Mouse (Mus musculus): ENCODE measurements around the gene Hist1h2br. TPM values are rescaled to one million over a fixed set of nuclear protein-coding genes. Genes with fewer than 3 reads are reported as not detected.

The Hist1h2br gene
- polyA plus RNA-seq (2015; fragmentation: Illumina TruSeq; extraction: RNeasy Lipid Tissue Mini Kit (QIAGEN cat#74804); ENCODE audit: insufficient read depth, low read depth, low replicate concordance), result 0.76 TPM

DNA sequence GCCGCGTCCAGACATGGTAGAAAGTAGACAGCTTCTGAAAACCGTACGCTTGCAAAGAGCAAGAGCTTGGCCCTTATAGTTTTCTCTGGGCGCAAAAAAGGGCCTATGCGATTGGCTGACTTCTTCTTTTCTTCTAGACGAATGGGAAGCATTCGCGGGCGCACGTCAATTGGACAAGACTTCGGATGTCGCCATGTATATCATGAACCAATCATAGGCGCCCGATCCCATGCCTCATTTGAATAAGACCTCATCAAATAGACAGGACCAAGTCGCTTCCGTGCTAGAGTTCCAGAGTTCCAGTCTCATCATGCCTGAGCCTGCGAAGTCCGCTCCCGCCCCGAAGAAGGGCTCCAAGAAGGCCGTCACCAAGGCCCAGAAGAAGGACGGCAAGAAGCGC is at the start of gene Hist1h2br, which contains the start of gene Hist1h2ap:
Hist1h2br (plus strand) TSS at position 283 of the 400 bp plus-strand sequence.
Hist1h2ap (minus strand) TSS at position 47 of the 400 bp plus-strand sequence.

DNA sequence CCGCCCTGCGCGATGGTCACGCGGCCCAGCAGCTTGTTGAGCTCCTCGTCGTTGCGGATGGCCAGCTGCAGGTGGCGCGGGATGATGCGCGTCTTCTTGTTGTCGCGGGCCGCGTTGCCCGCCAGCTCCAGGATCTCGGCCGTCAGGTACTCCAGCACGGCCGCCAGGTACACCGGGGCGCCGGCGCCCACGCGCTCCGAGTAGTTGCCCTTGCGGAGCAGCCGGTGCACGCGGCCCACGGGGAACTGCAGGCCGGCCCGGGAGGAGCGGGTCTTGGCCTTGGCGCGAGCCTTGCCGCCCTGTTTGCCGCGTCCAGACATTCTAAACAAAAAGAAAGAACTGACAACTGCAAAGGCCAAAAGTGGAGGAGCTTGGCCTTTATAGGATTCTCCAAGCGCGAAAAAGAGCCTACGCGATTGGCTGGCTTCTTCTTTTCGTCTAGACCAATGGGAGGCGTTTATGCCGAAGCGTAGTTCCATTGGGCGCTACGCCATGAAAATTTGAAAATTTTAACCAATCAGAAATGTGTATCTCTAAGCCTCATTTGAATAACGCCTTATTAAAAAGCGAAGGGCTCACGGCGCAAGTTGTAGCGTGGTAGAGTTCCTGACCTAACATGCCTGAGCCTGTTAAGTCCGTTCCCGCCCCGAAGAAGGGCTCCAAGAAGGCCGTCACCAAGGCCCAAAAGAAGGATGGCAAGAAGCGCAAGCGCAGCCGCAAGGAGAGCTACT is 46.5 kb upstream of the Hist1h2br start, which contains the start of the genes Hist1h2an and Hist1h2bp:
Hist1h2an (minus strand) TSS at position 320 of the 731 bp plus-strand sequence.
Hist1h2bp (plus strand) TSS at position 563 of the 731 bp plus-strand sequence.

DNA sequence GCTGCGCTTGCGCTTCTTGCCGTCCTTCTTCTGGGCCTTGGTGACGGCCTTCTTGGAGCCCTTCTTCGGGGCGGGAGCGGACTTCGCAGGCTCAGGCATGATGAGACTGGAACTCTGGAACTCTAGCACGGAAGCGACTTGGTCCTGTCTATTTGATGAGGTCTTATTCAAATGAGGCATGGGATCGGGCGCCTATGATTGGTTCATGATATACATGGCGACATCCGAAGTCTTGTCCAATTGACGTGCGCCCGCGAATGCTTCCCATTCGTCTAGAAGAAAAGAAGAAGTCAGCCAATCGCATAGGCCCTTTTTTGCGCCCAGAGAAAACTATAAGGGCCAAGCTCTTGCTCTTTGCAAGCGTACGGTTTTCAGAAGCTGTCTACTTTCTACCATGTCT is 23.5 kb upstream of the Hist1h2br start, which contains the start of the genes Hist1h2bq and Hist1h2ao:
Hist1h2bq (minus strand) TSS at position 125 of the 400 bp plus-strand sequence.
Hist1h2ao (plus strand) TSS at position 393 of the 400 bp plus-strand sequence.

DNA sequence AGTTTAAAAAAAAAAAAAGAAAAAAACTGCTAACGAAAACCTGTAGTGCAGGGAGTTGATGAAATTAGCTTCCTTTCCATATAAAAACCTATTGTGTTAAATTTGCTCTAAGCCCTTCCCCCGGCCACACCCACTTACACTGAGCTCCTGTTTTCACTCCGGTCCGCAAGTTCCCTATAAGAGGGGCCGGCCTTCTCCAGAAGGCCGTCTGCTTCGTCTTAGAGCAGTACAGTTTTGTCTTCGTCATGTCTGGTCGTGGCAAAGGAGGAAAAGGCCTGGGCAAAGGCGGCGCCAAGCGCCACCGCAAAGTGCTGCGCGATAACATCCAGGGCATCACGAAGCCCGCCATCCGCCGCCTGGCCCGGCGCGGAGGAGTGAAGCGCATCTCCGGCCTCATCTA is 22.0 kb upstream of the Hist1h2br start, which contains the start of gene Hist1h4m:
Hist1h4m (plus strand) TSS at position 208 of the 400 bp plus-strand sequence.

DNA sequence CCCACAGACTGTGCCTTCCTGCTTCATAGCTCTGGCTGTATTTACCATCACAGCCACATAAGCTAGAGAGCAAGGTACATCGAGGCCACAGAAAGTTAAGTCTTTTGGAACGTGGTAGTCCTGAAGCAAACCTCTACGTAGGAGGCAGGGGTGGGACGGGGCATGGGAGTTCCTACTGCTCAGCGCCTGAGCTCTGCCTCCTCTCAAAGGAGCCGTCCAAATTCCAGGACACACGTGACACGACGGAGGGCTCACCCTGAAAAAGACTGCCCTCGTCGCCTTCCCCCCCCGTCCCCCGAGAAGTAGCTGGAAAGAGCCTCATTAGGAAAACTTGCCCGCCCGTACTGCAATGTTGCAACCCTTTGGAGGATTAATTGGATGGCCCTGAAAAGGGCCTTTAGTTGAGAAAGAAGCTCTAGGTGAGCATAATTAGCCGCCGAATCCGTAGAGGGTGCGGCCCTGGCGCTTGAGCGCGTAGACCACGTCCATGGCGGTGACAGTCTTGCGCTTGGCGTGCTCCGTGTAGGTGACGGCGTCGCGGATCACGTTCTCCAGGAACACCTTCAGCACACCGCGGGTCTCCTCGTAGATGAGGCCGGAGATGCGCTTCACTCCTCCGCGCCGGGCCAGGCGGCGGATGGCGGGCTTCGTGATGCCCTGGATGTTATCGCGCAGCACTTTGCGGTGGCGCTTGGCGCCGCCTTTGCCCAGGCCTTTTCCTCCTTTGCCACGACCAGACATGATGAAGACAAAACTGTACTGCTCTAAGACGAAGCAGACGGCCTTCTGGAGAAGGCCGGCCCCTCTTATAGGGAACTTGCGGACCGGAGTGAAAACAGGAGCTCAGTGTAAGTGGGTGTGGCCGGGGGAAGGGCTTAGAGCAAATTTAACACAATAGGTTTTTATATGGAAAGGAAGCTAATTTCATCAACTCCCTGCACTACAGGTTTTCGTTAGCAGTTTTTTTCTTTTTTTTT is 1.8 kb upstream of the Hist1h2br start, which contains the start of gene Hist1h4n:
Hist1h4n (minus strand) TSS at position 779 of the 977 bp plus-strand sequence.

Other genes starting within 250 kb of the Hist1h2br start
- gene Olfr1362, start 219.7 kb upstream of the Hist1h2br start, polyA plus RNA-seq (2015; fragmentation: Illumina TruSeq; extraction: RNeasy Lipid Tissue Mini Kit (QIAGEN cat#74804); ENCODE audit: insufficient read depth, low read depth, low replicate concordance), result not detected
- not detected for gene Olfr11, start 191.2 kb upstream of the Hist1h2br start, polyA plus RNA-seq (2015; fragmentation: Illumina TruSeq; extraction: RNeasy Lipid Tissue Mini Kit (QIAGEN cat#74804); ENCODE audit: insufficient read depth, low read depth, low replicate concordance)
- gene Olfr1361, start 170.4 kb upstream of the Hist1h2br start, polyA plus RNA-seq (2015; fragmentation: Illumina TruSeq; extraction: RNeasy Lipid Tissue Mini Kit (QIAGEN cat#74804); ENCODE audit: insufficient read depth, low read depth, low replicate concordance), result not detected
- gene Olfr1360, start 156.3 kb upstream of the Hist1h2br start, polyA plus RNA-seq (2015; fragmentation: Illumina TruSeq; extraction: RNeasy Lipid Tissue Mini Kit (QIAGEN cat#74804); ENCODE audit: insufficient read depth, low read depth, low replicate concordance), result not detected
- gene Olfr1359, start 135.6 kb upstream of the Hist1h2br start, polyA plus RNA-seq (2015; fragmentation: Illumina TruSeq; extraction: RNeasy Lipid Tissue Mini Kit (QIAGEN cat#74804); ENCODE audit: insufficient read depth, low read depth, low replicate concordance), result not detected
- not detected for gene Hist1h2bl, start 117.6 kb upstream of the Hist1h2br start, polyA plus RNA-seq (2015; fragmentation: Illumina TruSeq; extraction: RNeasy Lipid Tissue Mini Kit (QIAGEN cat#74804); ENCODE audit: insufficient read depth, low read depth, low replicate concordance)
- not detected for gene Hist1h2ai, start 117.3 kb upstream of the Hist1h2br start, polyA plus RNA-seq (2015; fragmentation: Illumina TruSeq; extraction: RNeasy Lipid Tissue Mini Kit (QIAGEN cat#74804); ENCODE audit: insufficient read depth, low read depth, low replicate concordance)
- not detected for gene Hist1h3h, start 116.1 kb upstream of the Hist1h2br start, polyA plus RNA-seq (2015; fragmentation: Illumina TruSeq; extraction: RNeasy Lipid Tissue Mini Kit (QIAGEN cat#74804); ENCODE audit: insufficient read depth, low read depth, low replicate concordance)
- gene Hist1h2bm, start 111.7 kb upstream of the Hist1h2br start, polyA plus RNA-seq (2015; fragmentation: Illumina TruSeq; extraction: RNeasy Lipid Tissue Mini Kit (QIAGEN cat#74804); ENCODE audit: insufficient read depth, low read depth, low replicate concordance), result not detected
- gene Hist1h4j, start 98.7 kb upstream of the Hist1h2br start, polyA plus RNA-seq (2015; fragmentation: Illumina TruSeq; extraction: RNeasy Lipid Tissue Mini Kit (QIAGEN cat#74804); ENCODE audit: insufficient read depth, low read depth, low replicate concordance), result not detected
- not detected for gene Hist1h4k, start 83.2 kb upstream of the Hist1h2br start, polyA plus RNA-seq (2015; fragmentation: Illumina TruSeq; extraction: RNeasy Lipid Tissue Mini Kit (QIAGEN cat#74804); ENCODE audit: insufficient read depth, low read depth, low replicate concordance)
- gene Hist1h2ak, start 79.9 kb upstream of the Hist1h2br start, polyA plus RNA-seq (2015; fragmentation: Illumina TruSeq; extraction: RNeasy Lipid Tissue Mini Kit (QIAGEN cat#74804); ENCODE audit: insufficient read depth, low read depth, low replicate concordance), result not detected
- not detected for gene Hist1h2bn, start 79.6 kb upstream of the Hist1h2br start, polyA plus RNA-seq (2015; fragmentation: Illumina TruSeq; extraction: RNeasy Lipid Tissue Mini Kit (QIAGEN cat#74804); ENCODE audit: insufficient read depth, low read depth, low replicate concordance)
- not detected for gene Hist1h1b, start 53.1 kb upstream of the Hist1h2br start, polyA plus RNA-seq (2015; fragmentation: Illumina TruSeq; extraction: RNeasy Lipid Tissue Mini Kit (QIAGEN cat#74804); ENCODE audit: insufficient read depth, low read depth, low replicate concordance)
- gene Hist1h3i, start 50.4 kb upstream of the Hist1h2br start, polyA plus RNA-seq (2015; fragmentation: Illumina TruSeq; extraction: RNeasy Lipid Tissue Mini Kit (QIAGEN cat#74804); ENCODE audit: insufficient read depth, low read depth, low replicate concordance), result not detected
- not detected for gene Hist1h2an, start 46.5 kb upstream of the Hist1h2br start, polyA plus RNA-seq (2015; fragmentation: Illumina TruSeq; extraction: RNeasy Lipid Tissue Mini Kit (QIAGEN cat#74804); ENCODE audit: insufficient read depth, low read depth, low replicate concordance)
- gene Hist1h2bp, start 46.3 kb upstream of the Hist1h2br start, polyA plus RNA-seq (2015; fragmentation: Illumina TruSeq; extraction: RNeasy Lipid Tissue Mini Kit (QIAGEN cat#74804); ENCODE audit: insufficient read depth, low read depth, low replicate concordance), result not detected
- gene Hist1h2bq, start 23.5 kb upstream of the Hist1h2br start, polyA plus RNA-seq (2015; fragmentation: Illumina TruSeq; extraction: RNeasy Lipid Tissue Mini Kit (QIAGEN cat#74804); ENCODE audit: insufficient read depth, low read depth, low replicate concordance), result not detected
- not detected for gene Hist1h2ao, start 23.3 kb upstream of the Hist1h2br start, polyA plus RNA-seq (2015; fragmentation: Illumina TruSeq; extraction: RNeasy Lipid Tissue Mini Kit (QIAGEN cat#74804); ENCODE audit: insufficient read depth, low read depth, low replicate concordance)
- gene Hist1h4m, start 22.0 kb upstream of the Hist1h2br start, polyA plus RNA-seq (2015; fragmentation: Illumina TruSeq; extraction: RNeasy Lipid Tissue Mini Kit (QIAGEN cat#74804); ENCODE audit: insufficient read depth, low read depth, low replicate concordance), result not detected
- not detected for gene Hist1h4n, start 1.5 kb upstream of the Hist1h2br start, polyA plus RNA-seq (2015; fragmentation: Illumina TruSeq; extraction: RNeasy Lipid Tissue Mini Kit (QIAGEN cat#74804); ENCODE audit: insufficient read depth, low read depth, low replicate concordance)
- gene Hist1h2ap, start 236 bp upstream of the Hist1h2br start, polyA plus RNA-seq (2015; fragmentation: Illumina TruSeq; extraction: RNeasy Lipid Tissue Mini Kit (QIAGEN cat#74804); ENCODE audit: insufficient read depth, low read depth, low replicate concordance), result not detected
- gene Zfp184, start 111.4 kb downstream of the Hist1h2br start, polyA plus RNA-seq (2015; fragmentation: Illumina TruSeq; extraction: RNeasy Lipid Tissue Mini Kit (QIAGEN cat#74804); ENCODE audit: insufficient read depth, low read depth, low replicate concordance), result 1.2 TPM
- not detected for gene Pom121l2, start 147.5 kb downstream of the Hist1h2br start, polyA plus RNA-seq (2015; fragmentation: Illumina TruSeq; extraction: RNeasy Lipid Tissue Mini Kit (QIAGEN cat#74804); ENCODE audit: insufficient read depth, low read depth, low replicate concordance)
- gene Prss16, start 176.0 kb downstream of the Hist1h2br start, polyA plus RNA-seq (2015; fragmentation: Illumina TruSeq; extraction: RNeasy Lipid Tissue Mini Kit (QIAGEN cat#74804); ENCODE audit: insufficient read depth, low read depth, low replicate concordance), result 1.7 TPM
- gene Hist1h2ah, start 201.8 kb downstream of the Hist1h2br start, polyA plus RNA-seq (2015; fragmentation: Illumina TruSeq; extraction: RNeasy Lipid Tissue Mini Kit (QIAGEN cat#74804); ENCODE audit: insufficient read depth, low read depth, low replicate concordance), result not detected
- not detected for gene Hist1h2bk, start 202.1 kb downstream of the Hist1h2br start, polyA plus RNA-seq (2015; fragmentation: Illumina TruSeq; extraction: RNeasy Lipid Tissue Mini Kit (QIAGEN cat#74804); ENCODE audit: insufficient read depth, low read depth, low replicate concordance)
- 2.7 TPM for gene Hist1h4i, start 207.6 kb downstream of the Hist1h2br start, polyA plus RNA-seq (2015; fragmentation: Illumina TruSeq; extraction: RNeasy Lipid Tissue Mini Kit (QIAGEN cat#74804); ENCODE audit: insufficient read depth, low read depth, low replicate concordance)
- gene Hist1h2ag, start 209.2 kb downstream of the Hist1h2br start, polyA plus RNA-seq (2015; fragmentation: Illumina TruSeq; extraction: RNeasy Lipid Tissue Mini Kit (QIAGEN cat#74804); ENCODE audit: insufficient read depth, low read depth, low replicate concordance), result not detected
- not detected for gene Hist1h2bj, start 209.5 kb downstream of the Hist1h2br start, polyA plus RNA-seq (2015; fragmentation: Illumina TruSeq; extraction: RNeasy Lipid Tissue Mini Kit (QIAGEN cat#74804); ENCODE audit: insufficient read depth, low read depth, low replicate concordance)

All from pancreas, adult 10 weeks (tissue).